Mouse (Mus musculus): ENCODE results near the gene Fut8. TPM values are rescaled to one million over a fixed set of nuclear protein-coding genes. Genes with fewer than 3 reads are reported as not detected.

Gene Fut8
- total and polyA plus RNA-seq, 2 experiments from 2014 or later: 58.5 to 70.3 TPM

- Histone ChIP-seq H3K4me3 (ENCODE audit: low read length) (no peak overlapping the region), H3K36me3 (ENCODE audit: insufficient read depth, low read length) (no peaks in the 10 kb centered on the region), H3K9ac (replicated peaks; ENCODE audit: low read length) (no peak overlapping the region), H3K4me1 (ENCODE audit: insufficient read depth, low read length) (no peaks in the 10 kb centered on the region), H3K27me3 (ENCODE audit: insufficient read depth, low read length) (no peaks in the 10 kb centered on the region), H3K9me3 (ENCODE audit: low read length) (no peaks in the 10 kb centered on the region), H3K27ac (no peak overlapping the region), H3K4me2 (ENCODE audit: low read depth, low read length) (no peak overlapping the region)
- DNase-seq (ENCODE audit: low spot score): no peak
- no peak for TF ChIP-seq CTCF (IDR thresholded peaks at IDR 0.05; ENCODE audit: low read depth)
- WGBS: 75% methylated on average over 5 of the region's 5 CpGs
- ATAC-seq: no peak
These were observed 17.3 kb upstream of the Fut8 start for GRCm38 (mm10) chr12:77220616-77221015.

GRCm38 (mm10) chr12:77222272-77222874, 15.6 kb upstream of the Fut8 start:
- H3K4me2 ChIP-seq (ENCODE audit: low read depth, low read length): no peak overlapping the region
- no peaks in the 10 kb centered on the region for H3K9me3 ChIP-seq (ENCODE audit: low read length)
- 88% methylated on average over 6 of the region's 6 CpGs for WGBS
- no peak overlapping the region for H3K9ac ChIP-seq (replicated peaks; ENCODE audit: low read length)
- no peaks in the 10 kb centered on the region for H3K36me3 ChIP-seq (ENCODE audit: insufficient read depth, low read length)
- no peak for TF ChIP-seq CTCF (IDR thresholded peaks at IDR 0.05; ENCODE audit: low read depth)
- ATAC-seq: no peak
- no peak overlapping the region for H3K4me3 ChIP-seq (ENCODE audit: low read length)
- no peak for DNase-seq (ENCODE audit: low spot score)
- H3K27ac ChIP-seq: no peak overlapping the region
- H3K27me3 ChIP-seq (ENCODE audit: insufficient read depth, low read length): no peaks in the 10 kb centered on the region
- H3K4me1 ChIP-seq (ENCODE audit: insufficient read depth, low read length): no peaks in the 10 kb centered on the region

- Histone ChIP-seq H3K4me2 (ENCODE audit: low read depth, low read length) (no peak overlapping the region), H3K9me3 (ENCODE audit: low read length) (no peaks in the 10 kb centered on the region), H3K4me1 (ENCODE audit: insufficient read depth, low read length) (no peaks in the 10 kb centered on the region), H3K36me3 (ENCODE audit: insufficient read depth, low read length) (no peaks in the 10 kb centered on the region), H3K9ac (replicated peaks; ENCODE audit: low read length) (no peak overlapping the region), H3K27ac (no peak overlapping the region), H3K27me3 (ENCODE audit: insufficient read depth, low read length) (no peaks in the 10 kb centered on the region), H3K4me3 (ENCODE audit: low read length) (no peak overlapping the region)
- no peak for DNase-seq (ENCODE audit: low spot score)
- 88% methylated on average over 3 of the region's 3 CpGs for WGBS
- TF ChIP-seq CTCF (IDR thresholded peaks at IDR 0.05; ENCODE audit: low read depth): no peak
- no peak for ATAC-seq
These were observed 14.3 kb upstream of the Fut8 start for GRCm38 (mm10) chr12:77223595-77223994.

GRCm38 (mm10) chr12:77224121-77224520, 13.8 kb upstream of the Fut8 start:
- DNase-seq (ENCODE audit: low spot score): no peak
- Histone ChIP-seq H3K27ac (no peak overlapping the region), H3K36me3 (ENCODE audit: insufficient read depth, low read length) (no peaks in the 10 kb centered on the region), H3K27me3 (ENCODE audit: insufficient read depth, low read length) (no peaks in the 10 kb centered on the region), H3K9me3 (ENCODE audit: low read length) (no peaks in the 10 kb centered on the region), H3K4me1 (ENCODE audit: insufficient read depth, low read length) (no peaks in the 10 kb centered on the region), H3K4me2 (ENCODE audit: low read depth, low read length) (no peak overlapping the region), H3K9ac (replicated peaks; ENCODE audit: low read length) (no peak overlapping the region), H3K4me3 (ENCODE audit: low read length) (no peak overlapping the region)
- TF ChIP-seq CTCF (IDR thresholded peaks at IDR 0.05; ENCODE audit: low read depth): no peak
- ATAC-seq: no peak
- 80% methylated on average over 4 of the region's 4 CpGs for WGBS

- H3K27me3 ChIP-seq (ENCODE audit: insufficient read depth, low read length): no peaks in the 10 kb centered on the region
- no peak overlapping the region for H3K4me2 ChIP-seq (ENCODE audit: low read depth, low read length)
- DNase-seq (ENCODE audit: low spot score) (no peak), ATAC-seq (no peak)
- H3K9me3 ChIP-seq (ENCODE audit: low read length): no peaks in the 10 kb centered on the region
- 65% methylated on average over 4 of the region's 4 CpGs for WGBS
- no peak for TF ChIP-seq CTCF (IDR thresholded peaks at IDR 0.05; ENCODE audit: low read depth)
- no peaks in the 10 kb centered on the region for H3K36me3 ChIP-seq (ENCODE audit: insufficient read depth, low read length)
- H3K9ac ChIP-seq (replicated peaks; ENCODE audit: low read length): no peak overlapping the region
- no peaks in the 10 kb centered on the region for H3K4me1 ChIP-seq (ENCODE audit: insufficient read depth, low read length)
- no peak overlapping the region for H3K4me3 ChIP-seq (ENCODE audit: low read length)
- H3K27ac ChIP-seq: no peak overlapping the region
These were observed 13.0 kb upstream of the Fut8 start for GRCm38 (mm10) chr12:77224891-77225290.

GRCm38 (mm10) chr12:77225727-77226126, 12.2 kb upstream of the Fut8 start:
- WGBS: 72% methylated on average over 3 of the region's 3 CpGs

GRCm38 (mm10) chr12:77235958-77236357, 2.0 kb upstream of the Fut8 start:
- ATAC-seq: no peak
- no peaks in the 10 kb centered on the region for H3K36me3 ChIP-seq (ENCODE audit: insufficient read depth, low read length)
- no peak overlapping the region for H3K9ac ChIP-seq (replicated peaks; ENCODE audit: low read length)
- no peaks in the 10 kb centered on the region for H3K4me1 ChIP-seq (ENCODE audit: insufficient read depth, low read length)
- WGBS: 64% methylated on average over 4 of the region's 4 CpGs
- H3K27ac ChIP-seq: no peak overlapping the region
- no peak overlapping the region for H3K4me3 ChIP-seq (ENCODE audit: low read length)
- H3K4me2 ChIP-seq (ENCODE audit: low read depth, low read length): no peak overlapping the region
- no peak for TF ChIP-seq CTCF (IDR thresholded peaks at IDR 0.05; ENCODE audit: low read depth)
- no peaks in the 10 kb centered on the region for H3K27me3 ChIP-seq (ENCODE audit: insufficient read depth, low read length)
- H3K9me3 ChIP-seq (ENCODE audit: low read length): no peaks in the 10 kb centered on the region
- DNase-seq (ENCODE audit: low spot score): no peak

More at GRCm38 (mm10) chr12:77225727-77226126, 12.2 kb upstream of the Fut8 start:
- H3K27me3 ChIP-seq (ENCODE audit: insufficient read depth, low read length): no peaks in the 10 kb centered on the region
- no peak for ATAC-seq
- H3K4me2 ChIP-seq (ENCODE audit: low read depth, low read length): no peak overlapping the region
- no peaks in the 10 kb centered on the region for H3K36me3 ChIP-seq (ENCODE audit: insufficient read depth, low read length)
- no peaks in the 10 kb centered on the region for H3K4me1 ChIP-seq (ENCODE audit: insufficient read depth, low read length)
- H3K27ac ChIP-seq: no peak overlapping the region
- H3K9ac ChIP-seq (replicated peaks; ENCODE audit: low read length): no peak overlapping the region
- no peak for TF ChIP-seq CTCF (IDR thresholded peaks at IDR 0.05; ENCODE audit: low read depth)
- H3K4me3 ChIP-seq (ENCODE audit: low read length): no peak overlapping the region
- DNase-seq (ENCODE audit: low spot score): no peak
- no peaks in the 10 kb centered on the region for H3K9me3 ChIP-seq (ENCODE audit: low read length)
